Mouse (Mus musculus) cerebellum, postnatal 14 days (tissue): ENCODE data around the gene Fcgr1.
A peak's percentile ranks its signal among the peaks of the same experiment; 100 is the strongest.
"Not testable (repeated sequence)": the region's sequence is repeated elsewhere in the genome, so short reads cannot be mapped to it uniquely, and the experiment has no call there.

Source experiments
- DNase-seq, 2 experiments: peaks; one replicate each; pipeline ENCODE4 v3.0.0; 2021; ENCODE audit warnings: mixed read lengths in 2 of 2

The Fcgr1 gene

GRCm38 (mm10) chr3:96293787-96294186 lies at the start of gene Fcgr1:
TSS of gene Fcgr1 (minus strand) at chr3:96293969.
- DNase-seq, result no peak

GRCm38 (mm10) chr3:96342652-96343051 lies 48.9 kb upstream of the Fcgr1 start:
- DNase-seq, result not testable (repeated sequence)

DNA sequence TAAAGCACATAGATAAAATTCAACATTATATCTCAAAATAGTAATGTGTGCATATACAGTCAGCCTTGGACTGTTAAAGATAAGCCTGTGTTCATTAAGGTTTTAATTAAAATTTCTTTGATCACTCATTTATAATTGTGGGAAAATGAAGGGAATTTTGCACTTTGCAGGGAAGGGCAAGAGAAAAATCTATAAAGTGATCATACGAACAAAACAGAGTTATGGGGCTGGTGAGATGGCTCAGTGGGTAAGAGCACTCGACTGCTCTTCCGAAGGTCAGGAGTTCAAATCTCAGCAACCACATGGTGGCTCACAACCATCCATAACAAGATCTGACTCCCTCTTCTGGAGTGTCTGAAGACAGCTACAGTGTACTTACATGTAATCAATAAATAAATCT lies 48.3 kb upstream of the Fcgr1 start:
- DNase-seq, result not testable (repeated sequence)

DNA sequence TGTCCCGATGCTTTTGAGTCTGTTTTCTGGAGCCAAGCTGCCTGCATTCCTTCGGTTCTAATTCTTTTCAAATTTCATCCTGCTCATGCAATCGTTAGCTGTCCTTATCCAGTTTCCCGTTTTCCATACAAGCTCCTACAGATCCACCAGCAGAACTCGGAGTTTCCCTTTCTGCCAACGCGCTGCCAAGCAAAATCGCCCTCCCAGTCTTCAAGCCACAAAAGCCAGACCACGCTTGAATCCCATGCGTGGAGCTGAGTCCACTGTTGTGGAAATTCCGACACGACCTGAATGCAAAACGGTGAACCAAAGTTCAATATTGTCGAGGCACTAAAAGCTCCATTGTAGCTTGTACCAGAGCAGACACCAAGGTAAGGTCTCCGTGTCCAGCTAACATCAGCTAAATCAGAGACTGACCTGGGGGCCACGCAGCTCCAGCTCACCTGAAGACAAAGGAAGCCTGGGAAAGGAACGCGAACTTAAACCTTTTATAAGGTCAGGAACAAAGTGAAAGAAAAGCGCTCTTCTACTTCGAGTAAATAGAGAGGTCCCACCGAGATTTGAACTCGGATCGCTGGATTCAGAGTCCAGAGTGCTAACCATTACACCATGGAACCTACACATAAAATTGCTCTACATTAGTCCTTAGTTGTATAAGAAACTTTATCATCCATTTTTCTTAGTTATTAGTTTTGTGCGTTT lies 47.0 kb upstream of the Fcgr1 start:
- peak in 1 of 2 experiments; percentile 34 for DNase-seq

DNA sequence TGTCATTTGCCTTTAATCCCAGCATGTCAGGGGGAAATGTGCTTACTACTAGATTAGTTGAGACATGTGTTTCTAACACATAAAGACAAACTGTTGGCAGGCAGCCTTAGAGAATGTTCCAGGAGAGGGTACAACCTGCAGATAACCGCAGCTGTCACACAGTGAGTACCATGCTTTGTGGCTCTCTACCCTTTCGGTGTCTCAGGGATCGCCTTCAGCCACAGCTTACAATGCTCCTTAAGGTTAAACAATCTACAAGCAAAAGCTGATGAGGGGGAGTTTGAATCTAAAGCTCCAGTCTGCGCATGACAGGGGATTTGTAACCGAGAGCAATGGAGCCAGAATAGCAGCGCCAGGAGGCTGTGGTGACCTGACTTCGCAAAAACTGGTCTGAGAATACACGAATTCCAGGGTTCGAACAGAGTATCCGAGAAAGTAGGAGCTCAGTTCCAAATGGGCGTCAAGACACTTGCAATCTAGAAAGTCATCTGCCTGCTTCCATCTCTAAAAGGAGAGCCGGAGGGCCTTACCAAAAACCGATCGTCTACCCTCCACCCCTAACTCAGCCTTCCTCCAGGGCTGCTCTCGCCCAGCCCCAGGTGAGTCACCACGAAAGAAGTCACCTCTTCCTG lies 45.2 kb upstream of the Fcgr1 start:
- no peak for DNase-seq

DNA sequence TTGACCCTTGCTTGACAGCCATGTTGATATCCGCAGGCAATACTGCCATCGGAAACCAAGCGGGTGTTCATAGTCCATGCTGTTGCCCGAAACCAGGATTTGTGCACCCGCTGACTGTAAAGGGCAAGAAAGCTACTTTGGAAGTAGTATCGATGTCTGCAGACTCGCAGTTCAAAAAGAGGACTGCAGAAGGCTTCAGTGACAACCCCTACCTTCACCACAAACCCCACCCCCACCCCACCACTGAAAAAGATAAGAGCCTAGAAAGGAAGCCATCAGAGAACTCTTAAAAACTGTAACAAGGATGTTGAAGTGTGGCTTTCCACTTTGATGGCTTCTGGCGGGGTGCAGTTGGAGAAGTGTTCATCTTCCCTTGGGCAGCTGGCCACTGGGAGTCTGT lies 44.3 kb upstream of the Fcgr1 start:
- no peak for DNase-seq

GRCm38 (mm10) chr3:96337269-96337668 lies 43.5 kb upstream of the Fcgr1 start:
- no peak for DNase-seq

- DNase-seq, result peak in 1 of 2 experiments; percentile 0
These were observed 42.9 kb upstream of the Fcgr1 start for GRCm38 (mm10) chr3:96336636-96337035.

DNA sequence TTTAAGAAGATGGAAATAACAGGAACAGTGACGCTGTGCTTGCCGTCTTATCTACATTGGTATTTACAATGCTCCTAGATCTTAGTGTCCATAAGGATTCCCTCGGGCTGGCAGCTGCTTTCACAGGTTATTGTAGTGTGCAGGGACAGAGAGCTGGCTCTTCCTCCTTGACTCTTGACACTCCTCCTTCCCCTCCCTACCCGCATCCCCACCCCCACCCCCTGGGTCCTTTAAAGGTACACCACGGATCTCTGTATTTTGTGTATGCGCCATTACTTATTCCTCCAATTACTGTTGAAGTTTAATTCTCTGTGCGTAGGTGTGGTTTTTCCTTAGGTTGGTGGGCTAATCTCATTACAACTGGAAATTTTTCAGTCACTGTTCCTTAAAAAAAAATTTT lies 41.8 kb upstream of the Fcgr1 start:
- peak in 1 of 2 experiments; percentile 4 for DNase-seq

DNA sequence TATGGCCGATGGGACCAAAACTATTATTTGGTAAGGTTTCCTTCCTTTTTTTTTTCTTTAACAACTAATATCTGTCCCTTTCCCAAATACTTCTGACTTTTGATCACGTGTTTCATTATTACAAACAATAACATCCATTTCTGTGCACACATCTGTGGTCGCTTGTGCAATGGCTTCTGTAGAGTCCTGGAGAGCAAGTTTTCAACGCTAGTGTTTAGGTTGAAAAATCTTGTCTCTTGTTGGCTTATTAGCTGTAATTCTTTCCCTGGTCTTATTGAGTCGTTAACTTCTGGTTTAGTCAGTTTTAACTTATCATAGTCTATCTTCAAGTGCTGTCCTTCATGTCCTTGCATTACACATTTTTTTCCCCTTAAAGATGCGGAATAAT lies 41.4 kb upstream of the Fcgr1 start:
- DNase-seq, result peak in 1 of 2 experiments; percentile 19

DNA sequence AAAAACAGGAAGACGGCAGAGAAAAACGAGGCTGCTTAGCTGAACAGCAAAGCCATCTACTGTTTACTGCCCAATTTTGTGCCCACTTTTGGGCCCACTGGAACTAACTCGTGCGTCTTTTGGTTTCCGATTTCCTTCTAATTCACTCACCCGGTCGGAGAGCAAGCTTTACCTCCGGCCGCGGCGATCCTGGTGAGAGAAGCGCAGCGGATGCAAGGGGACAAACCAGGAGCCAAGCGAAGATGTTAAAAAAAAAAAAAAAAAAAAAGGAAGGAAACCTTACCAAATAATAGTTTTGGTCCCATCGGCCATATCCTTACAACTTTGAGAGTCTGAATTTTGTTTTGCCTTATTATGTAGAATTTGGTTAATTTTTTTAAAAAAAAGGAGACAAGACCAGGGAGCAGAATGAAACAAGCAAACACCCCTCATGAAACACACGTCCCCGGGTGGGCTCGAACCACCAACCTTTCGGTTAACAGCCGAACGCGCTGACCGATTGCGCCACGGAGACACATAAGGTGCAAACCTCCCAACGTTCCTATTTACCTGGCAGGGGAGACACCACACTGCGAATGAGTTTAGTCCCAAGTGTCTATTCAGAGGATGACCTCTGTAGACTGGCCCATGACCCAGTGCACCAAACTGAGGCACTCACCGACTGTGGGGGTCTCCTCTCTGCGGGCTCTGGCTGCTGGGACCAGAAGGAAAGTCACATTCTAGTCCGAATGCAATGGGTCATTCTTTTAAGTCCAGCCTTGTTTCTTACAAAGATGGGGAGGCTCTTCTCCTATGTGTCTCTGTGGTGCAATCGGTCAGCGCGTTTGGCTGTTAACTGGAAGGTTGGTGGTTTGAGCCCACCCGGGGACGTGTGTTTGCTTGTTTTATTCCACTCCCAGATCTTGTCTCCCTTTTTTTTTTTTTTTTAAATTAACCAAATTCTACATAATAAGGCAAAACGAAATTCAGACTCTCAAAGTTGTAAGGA lies 40.7 kb upstream of the Fcgr1 start:
- DNase-seq, result peak; percentile 14 to 34

DNA sequence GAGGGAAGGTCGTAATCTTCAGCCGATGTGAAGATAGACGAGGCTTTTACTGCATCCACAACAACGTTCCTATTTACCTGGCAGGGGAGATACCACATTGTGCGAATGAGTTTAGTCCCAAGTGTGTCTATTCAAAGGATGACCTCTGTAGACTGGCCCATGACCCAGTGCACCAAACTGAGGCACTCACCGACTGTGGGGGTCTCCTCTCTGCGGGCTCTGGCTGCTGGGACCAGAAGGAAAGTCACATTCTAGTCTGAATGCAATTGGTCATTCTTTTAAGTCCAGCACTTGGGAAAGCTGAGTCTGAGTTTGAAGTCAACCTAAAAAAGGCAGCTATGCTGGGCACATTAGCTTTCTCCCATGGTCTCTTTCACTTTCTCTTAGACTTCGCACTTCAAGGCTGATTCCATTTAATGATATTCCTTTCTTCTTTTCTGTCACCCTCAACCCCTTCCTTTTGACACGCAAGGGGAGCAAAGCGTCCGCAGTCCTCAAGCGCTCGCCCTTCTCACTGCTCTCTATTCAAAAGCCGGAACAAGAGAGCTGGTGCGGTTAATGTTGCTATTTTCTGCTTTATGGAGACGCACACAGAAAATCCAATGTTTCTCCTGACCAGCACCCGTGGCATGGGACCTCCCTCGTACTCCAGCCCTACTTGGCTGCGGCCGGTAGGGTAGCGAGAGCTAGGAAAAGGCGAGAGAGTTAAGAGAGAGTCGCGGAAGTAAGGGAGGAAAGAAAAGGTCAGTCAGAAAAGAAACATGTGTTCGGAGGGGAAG lies 39.8 kb upstream of the Fcgr1 start:
- DNase-seq, result peak in 1 of 2 experiments; percentile 4

- peak; percentile 1 to 27 for DNase-seq
These were observed 39.0 kb upstream of the Fcgr1 start for GRCm38 (mm10) chr3:96332631-96333395.

- DNase-seq, result peak in 1 of 2 experiments; percentile 11
These were observed 38.2 kb upstream of the Fcgr1 start for GRCm38 (mm10) chr3:96332000-96332399.

- DNase-seq, result no peak
These were observed 37.7 kb upstream of the Fcgr1 start for GRCm38 (mm10) chr3:96331438-96331837.

- peak in 1 of 2 experiments; percentile 2 for DNase-seq
These were observed 36.8 kb upstream of the Fcgr1 start for GRCm38 (mm10) chr3:96330603-96331002.

GRCm38 (mm10) chr3:96330181-96330580 lies 36.4 kb upstream of the Fcgr1 start:
- DNase-seq, result no peak

DNA sequence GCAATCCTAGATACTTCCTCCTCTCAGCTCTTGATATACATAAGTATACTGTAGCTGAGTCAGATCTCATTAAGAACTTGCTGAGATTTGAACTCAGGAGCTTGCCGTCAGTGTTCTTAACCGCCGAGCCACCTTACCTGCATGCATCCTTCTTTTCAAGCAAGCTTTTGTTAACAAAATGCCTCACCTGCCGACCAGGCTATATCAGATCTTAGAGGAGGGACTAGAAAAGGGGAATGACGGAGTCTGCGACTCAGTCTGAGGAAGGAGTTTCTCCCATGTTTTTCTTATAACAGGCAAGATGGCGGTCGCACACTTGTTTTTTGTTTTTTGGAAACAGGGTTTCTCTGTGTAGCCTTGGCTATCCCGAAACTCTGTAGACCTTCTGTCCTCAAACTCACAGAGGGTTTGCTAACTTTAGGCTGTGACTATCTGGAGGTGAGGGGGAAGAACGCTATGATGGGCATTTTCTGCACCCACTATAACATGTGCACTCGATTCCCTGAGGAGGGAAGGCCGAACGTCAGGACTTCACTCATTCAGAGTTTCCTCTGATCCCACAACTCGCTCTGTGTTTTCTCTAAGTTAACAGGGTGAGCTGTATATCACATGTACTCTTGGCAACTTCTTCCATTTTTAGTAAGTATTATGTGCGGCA lies 35.1 kb upstream of the Fcgr1 start:
- DNase-seq, result no peak

DNA sequence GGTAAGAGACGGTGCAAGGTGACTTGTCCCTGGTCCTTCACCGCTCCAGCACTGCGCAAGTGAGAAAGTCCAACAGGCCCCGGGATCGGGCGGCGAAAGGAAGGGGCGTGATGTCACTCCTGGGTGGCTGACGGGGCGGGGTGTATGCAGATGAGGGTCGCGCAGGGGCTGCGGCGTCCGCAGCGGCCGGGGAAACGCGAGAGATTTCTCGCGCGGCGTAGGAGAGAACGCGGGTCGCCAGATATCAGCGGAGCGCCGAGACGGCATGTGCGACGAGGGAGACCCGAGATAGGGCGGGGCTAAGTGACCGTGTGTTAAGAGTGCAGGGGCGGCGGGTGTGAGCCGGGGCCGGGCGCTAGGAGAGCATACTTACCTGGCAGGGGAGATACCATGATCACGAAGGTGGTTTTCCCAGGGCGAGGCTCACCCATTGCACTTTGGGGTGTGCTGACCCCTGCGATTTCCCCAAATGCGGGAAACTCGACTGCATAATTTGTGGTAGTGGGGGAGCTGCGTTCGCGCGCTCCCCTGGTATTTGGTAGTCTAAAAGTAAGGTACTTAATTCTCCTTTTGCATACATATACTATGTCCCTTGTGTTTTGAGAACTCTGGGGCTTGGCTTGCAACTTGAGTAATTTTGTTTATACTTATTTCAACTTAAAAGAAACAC lies 34.4 kb upstream of the Fcgr1 start:
- DNase-seq, result peak in 1 of 2 experiments; percentile 17

GRCm38 (mm10) chr3:96327647-96328046 lies 33.9 kb upstream of the Fcgr1 start:
- no peak for DNase-seq
